In genomic region chr9:63732700-63733099, GRCm38 (mm10) we compare ENCODE assay signal across 19 mouse cellular contexts. TPM values are rescaled to one million over a fixed set of nuclear protein-coding genes. Genes with fewer than 3 reads are reported as not detected.
DNase-seq lines count a peak whose midpoint lies in the region; ATAC-seq and TF ChIP-seq lines count a peak whose summit lies in the region.
"Had no signal": no experiment of that assay in that cellular context is flagged by ENCODE, and none has a peak within 500 bp of the region (broad histone marks: within the 10 kb centered on the region; RNA-seq: fewer than 3 reads in every experiment).

No protein-coding gene starts in this region.

- no peak overlapping the region for H3K4me2 ChIP-seq in liver, postnatal 0 days (ENCODE audit: low read depth, low read length)
- H3K4me2 ChIP-seq in CH12.LX (ENCODE audit: insufficient read depth, low read depth, poor library complexity, severe bottlenecking): peak overlapping the region; percentile 38; the same call in 1 of the 2 replicates
- H3K4me2 ChIP-seq: hindbrain, embryonic 12.5 days had no signal

- H3K79me2 ChIP-seq in CH12.LX (replicated peaks; ENCODE audit: control insufficient read depth, extremely low read depth, insufficient read depth, poor library complexity, severe bottlenecking) (no peaks in the 10 kb centered on the region), macrophage (ENCODE audit: inconsistent target) (peaks cover 22% of the 10 kb centered on the region; the same call in 1 of the 2 replicates)

- H3K4me1 ChIP-seq in liver, postnatal 0 days (ENCODE audit: insufficient read depth): peaks cover 43% of the 10 kb centered on the region
- H3K4me1 ChIP-seq in CH12.LX (ENCODE audit: control insufficient read depth in 1 of 2, insufficient read depth in 2 of 2): peaks cover 24 to 46% of the 10 kb centered on the region in 2 experiments; a peak in 3 of 4 replicates

- 73% methylated on average over 7 of the region's 7 CpGs for WGBS in liver, postnatal 0 days (ENCODE audit: insufficient replicate concordance)
- 82% methylated on average over 7 of the region's 7 CpGs for WGBS in macrophage (ENCODE audit: missing documents)

- H3K27ac ChIP-seq in liver, postnatal 0 days (ENCODE audit: low read depth): 0 out of 2 replicates have a peak overlapping the region, but pooled peaks have one; percentile 24
- H3K27ac ChIP-seq in CH12.LX (ENCODE audit: insufficient read depth, low read depth) (no peak overlapping the region), macrophage (0 out of 2 replicates have a peak overlapping the region, but pooled peaks have one; percentile 13)
- H3K27ac ChIP-seq: embryonic facial prominence, embryonic 10.5 days; gastrocnemius, adult 2 months; hindbrain, embryonic 12.5 days had no signal

- intact Hi-C loops in left cerebral cortex, postnatal 10 days (cut with DNase I): no loop called here

- dilution Hi-C loops in CH12.LX (cut with MboI; ENCODE audit: extremely low pct_ligation_motif_present, extremely low pct_unique_long_range_greater_than_20kb, low sequenced_read_pairs): no loop called here

- no peaks in the 10 kb centered on the region for H3K36me3 ChIP-seq in liver, postnatal 0 days (replicated peaks; ENCODE audit: insufficient read depth, low read length)
- no peaks in the 10 kb centered on the region for H3K36me3 ChIP-seq in CH12.LX (replicated peaks in 1 of 2; ENCODE audit: control insufficient read depth in 1 of 2, insufficient read depth in 1 of 2, low read length in 1 of 2)
- no peaks in the 10 kb centered on the region for H3K36me3 ChIP-seq in macrophage (ENCODE audit: inconsistent target)
- H3K36me3 ChIP-seq: hindbrain, embryonic 12.5 days had no signal

- H3K9me3 ChIP-seq in liver, postnatal 0 days (ENCODE audit: low read length): no peaks in the 10 kb centered on the region
- no peaks in the 10 kb centered on the region for H3K9me3 ChIP-seq in CH12.LX (replicated peaks; ENCODE audit: low read length)
- H3K9me3 ChIP-seq: embryonic facial prominence, embryonic 10.5 days; hindbrain, embryonic 12.5 days had no signal

- TF ChIP-seq POLR2A in CH12.LX (IDR thresholded peaks at IDR 0.05; ENCODE audit: low read depth, low read length): no peak

- no peak for TF ChIP-seq CTCF in liver, postnatal 0 days (IDR thresholded peaks at IDR 0.05; ENCODE audit: low read depth)
- TF ChIP-seq CTCF in CH12.LX (conservative IDR thresholded peaks at IDR 0.05 in 1 of 2, IDR thresholded peaks at IDR 0.05 in 1 of 2; ENCODE audit: low read depth in 2 of 2, low read length in 2 of 2): no peak

- H3K9ac ChIP-seq in liver, postnatal 0 days (replicated peaks): no peak overlapping the region
- no peak overlapping the region for H3K9ac ChIP-seq in CH12.LX (ENCODE audit: insufficient read depth, low read depth)
- H3K9ac ChIP-seq: hindbrain, embryonic 12.5 days had no signal

- no peak overlapping the region for H3K4me3 ChIP-seq in liver, postnatal 0 days (ENCODE audit: low read depth, low read length)
- H3K4me3 ChIP-seq in CH12.LX (replicated peaks in 1 of 3; ENCODE audit: low read depth in 2 of 3, low read length in 2 of 3, poor library complexity in 1 of 3) (no peak overlapping the region), macrophage (ENCODE audit: inconsistent target) (no peak overlapping the region)
- H3K4me3 ChIP-seq: embryonic facial prominence, embryonic 10.5 days; gastrocnemius, adult 2 months; hindbrain, embryonic 12.5 days had no signal

- in situ Hi-C loops in CH12.LX (cut with MboI; ENCODE audit: low pct_ligation_motif_present, low pct_unique_long_range_greater_than_20kb, low sequenced_read_pairs): no loop called here

- no peak for ATAC-seq in CD4-positive, CD25-positive, alpha-beta regulatory T cell, adult 4 months
- ATAC-seq in liver, postnatal 0 days: no peak
- ATAC-seq: activated CD4-positive, CD25-positive, alpha-beta regulatory T cell, adult 4 months; forebrain, embryonic 14.5 days; hindbrain, embryonic 16.5 days had no signal

- TF ChIP-seq RAD21 in CH12.LX (IDR thresholded peaks at IDR 0.05; ENCODE audit: low read depth, low read length): no peak; the same call in 1 of the 2 replicates

- no peaks in the 10 kb centered on the region for H3K27me3 ChIP-seq in liver, postnatal 0 days (ENCODE audit: insufficient read depth, low read length)
- H3K27me3 ChIP-seq in CH12.LX (replicated peaks): peaks cover 13% of the 10 kb centered on the region
- H3K27me3 ChIP-seq: hindbrain, embryonic 12.5 days had no signal

- DNase-seq in CD4-positive, CD25-positive, alpha-beta regulatory T cell, adult 2 months (ENCODE audit: low read depth, low spot score): peak; percentile 50
- DNase-seq in liver, postnatal 0 days: no peak
- DNase-seq in liver: no peak
- DNase-seq in CH12.LX (ENCODE audit: extremely low read depth): no peak
- no peak for DNase-seq in left cerebral cortex, postnatal 10 days (ENCODE audit: extremely low spot score in 1 of 2, low spot score in 2 of 2)
- DNase-seq in layer of hippocampus, adult 8-10 months (ENCODE audit: low spot score in 2 of 2): no peak
- DNase-seq: adrenal gland, postnatal 14 days; cerebellum, adult 2 months; cerebellum, postnatal 10 days; gastrocnemius, adult 2 months; gastrocnemius, postnatal 25 days; heart, postnatal 4 days had no signal

- TF ChIP-seq EP300 in liver, postnatal 0 days (IDR thresholded peaks at IDR 0.05; ENCODE audit: low read depth): no peak
- peak; percentile 62 for TF ChIP-seq EP300 in CH12.LX (IDR thresholded peaks at IDR 0.05; ENCODE audit: low read length)

TF ChIP-seq in CH12.LX, 34 proteins besides CTCF, POLR2A, EP300 and RAD21 (continues in another document):
- TF ChIP-seq USF2 (conservative IDR thresholded peaks at IDR 0.05; ENCODE audit: low read depth, low read length) (no peak), TBP (conservative IDR thresholded peaks at IDR 0.05; ENCODE audit: low read depth, low read length) (no peak), TCF12 (IDR thresholded peaks at IDR 0.05; ENCODE audit: low read depth, low read length) (peak; percentile 79), IRF4 (IDR thresholded peaks at IDR 0.05; ENCODE audit: low read depth, low read length) (peak; percentile 80; the same call in 1 of the 2 replicates), USF1 (IDR thresholded peaks at IDR 0.05; ENCODE audit: low read depth, low read length) (no peak), MAZ (IDR thresholded peaks at IDR 0.05; ENCODE audit: low read depth, low read length) (no peak), HCFC1 (IDR thresholded peaks at IDR 0.05; ENCODE audit: low read depth, low read length) (no peak), CHD1 (IDR thresholded peaks at IDR 0.05; ENCODE audit: low read depth, low read length) (no peak), ZKSCAN1 (IDR thresholded peaks at IDR 0.05; ENCODE audit: borderline replicate concordance, low read depth, low read length) (no peak), NRF1 (IDR thresholded peaks at IDR 0.05; ENCODE audit: low read depth, low read length) (no peak), ZC3H11A (IDR thresholded peaks at IDR 0.05; ENCODE audit: low read depth, low read length) (no peak), CHD2 (IDR thresholded peaks at IDR 0.05; ENCODE audit: low read length) (no peak), PAX5 (IDR thresholded peaks at IDR 0.05; ENCODE audit: low read length) (no peak), MAFK (IDR thresholded peaks at IDR 0.05; ENCODE audit: insufficient replicate concordance, low read length) (peak; percentile 85), SMC3 (IDR thresholded peaks at IDR 0.05; ENCODE audit: low read depth, low read length) (no peak), MAX (IDR thresholded peaks at IDR 0.05; ENCODE audit: low read length) (no peak), ZNF384 (IDR thresholded peaks at IDR 0.05; ENCODE audit: low read depth, low read length) (no peak), RCOR1 (conservative IDR thresholded peaks at IDR 0.05; ENCODE audit: low read depth, low read length) (0 out of 2 replicates have a peak, but pooled peaks have one; percentile 76), UBTF (IDR thresholded peaks at IDR 0.05; ENCODE audit: low read depth, low read length) (no peak), POLR2AphosphoS2 (IDR thresholded peaks at IDR 0.05; ENCODE audit: low read depth, low read length) (no peak), NELFE (IDR thresholded peaks at IDR 0.05; ENCODE audit: low read depth, low read length) (no peak), ETS1 (conservative IDR thresholded peaks at IDR 0.05; ENCODE audit: low read depth, low read length) (peak; percentile 89), ELF1 (IDR thresholded peaks at IDR 0.05; ENCODE audit: low read depth, low read length) (no peak), BHLHE40 (IDR thresholded peaks at IDR 0.05; ENCODE audit: low read depth, low read length) (peak; percentile 98), MXI1 (IDR thresholded peaks at IDR 0.05; ENCODE audit: low read depth, low read length) (no peak), MEF2A (IDR thresholded peaks at IDR 0.05; ENCODE audit: borderline replicate concordance, low read depth, low read length) (peak; percentile 58; the same call in 1 of the 2 replicates), JUND (conservative IDR thresholded peaks at IDR 0.05; ENCODE audit: low read depth, low read length) (no peak), GABPA (IDR thresholded peaks at IDR 0.05; ENCODE audit: insufficient replicate concordance, low read depth, low read length) (no peak), ZMIZ1 (IDR thresholded peaks at IDR 0.05; ENCODE audit: low read depth, low read length) (no peak), E2F4 (IDR thresholded peaks at IDR 0.05; ENCODE audit: insufficient replicate concordance, low read depth, low read length) (no peak), JUN (IDR thresholded peaks at IDR 0.05; ENCODE audit: insufficient read depth, low read depth, low read length) (no peak), MYC (IDR thresholded peaks at IDR 0.05; ENCODE audit: low read depth, low read length) (no peak), KAT2A (IDR thresholded peaks at IDR 0.05; ENCODE audit: insufficient replicate concordance, low read length) (no peak)

RNA-seq across cellular contexts. Expression of gene Smad3, which starts 25.1 kb away (rescaled TPM):
- polyA plus RNA-seq in CD4-positive, CD25-positive, alpha-beta regulatory T cell, adult 4 months (2017; shearing (Covaris generic)): 10 to 100 TPM; 15.6 to 36.9 TPM
- polyA plus RNA-seq in liver, postnatal 0 days (2015; fragmentation: Nextera tagmentation; extraction: Ambion mirVana): 1.9 and 2.1 TPM in 2 replicates
- total RNA-seq in CH12.LX (2012; rRNA removed) (0.50 and 0.81 TPM in 2 replicates), CH12.LX (2014; rRNA removed) (0.43 and 1.5 TPM in 2 replicates)
- polyA plus RNA-seq in CH12.LX (2012; ENCODE audit: insufficient read length, low read depth) (0.90 and 1.2 TPM in 2 replicates), macrophage (2018) (9.9 to 14.5 TPM (median 12.2 TPM) in 3 replicates)
- total RNA-seq in macrophage (2018; cell fraction: chromatin; rRNA removed): 10 to 100 TPM; 10.5 to 76.5 (median 36.5) TPM
- total RNA-seq in macrophage (2018; cell fraction: cytosol; rRNA removed): 10 to 100 TPM in 19 of 26 experiments, 1 to 10 TPM in 7; 6.8 to 18.9 (median 14.1) TPM
- 10 to 100 TPM; 13.1 to 61.7 (median 28.8) TPM for total RNA-seq in macrophage (2018; cell fraction: nucleus; rRNA removed)
- 10 to 100 TPM; 15.4 to 15.6 TPM for total RNA-seq in left cerebral cortex, postnatal 10 days (2021)
- 10 to 100 TPM; 48.8 to 57.3 (median 53.6) TPM for total RNA-seq in layer of hippocampus, adult 8-10 months (2022)
